Mouse (Mus musculus): ENCODE results near the gene Clic5.

DNA sequence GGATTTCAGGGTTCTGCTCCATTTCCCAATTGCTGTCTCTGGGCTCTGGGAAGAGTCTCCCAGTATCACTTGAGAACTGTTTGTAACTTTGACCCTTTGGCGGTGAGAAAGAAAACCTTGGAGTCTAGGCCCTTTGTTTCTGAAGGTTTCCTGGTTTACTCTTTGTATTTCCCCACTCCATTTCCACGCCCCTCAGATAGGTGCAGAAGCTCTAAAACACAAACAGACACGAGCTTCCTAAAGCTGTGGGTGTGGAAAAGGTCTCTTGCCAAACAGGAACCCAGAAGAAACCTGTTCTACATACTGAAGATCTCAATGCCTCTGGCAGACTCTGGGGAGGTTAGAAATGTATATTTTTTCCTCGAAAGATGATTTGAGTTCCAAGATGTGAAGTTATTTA is 10.8 kb downstream of the Clic5 start:
- TF ChIP-seq HCFC1 (IDR thresholded peaks at IDR 0.05; ENCODE audit: borderline replicate concordance, insufficient read depth, low read length), result no peak
- TF ChIP-seq ZC3H11A (IDR thresholded peaks at IDR 0.05; ENCODE audit: borderline replicate concordance, low read depth, low read length), result no peak
- no peak for TF ChIP-seq ZNF384 (IDR thresholded peaks at IDR 0.05; ENCODE audit: low read depth, low read length)
- no peak for TF ChIP-seq CHD2 (IDR thresholded peaks at IDR 0.05; ENCODE audit: low read depth, low read length)
- TF ChIP-seq MAFK (IDR thresholded peaks at IDR 0.05; ENCODE audit: insufficient read depth, low read depth, low read length), result no peak

Data from ES-E14 (cell line).